Mouse (Mus musculus) stomach, embryonic 15.5 days (tissue): ENCODE results near the gene Phf21a. TPM values are rescaled to one million over a fixed set of nuclear protein-coding genes. Genes with fewer than 3 reads are reported as not detected.
A peak's percentile ranks its signal among the peaks of the same experiment; 100 is the strongest.

ENCODE experiments used
- ATAC-seq: fragments of 200-750 bp; cut with Nextera tagmentation; 2 replicates; pipeline ENCODE4 v1.8.0; 2017; ENCODE audit warnings: low read depth, moderate number of reproducible peaks, moderate TSS enrichment; ENCODE audit not compliant: insufficient read depth, low FRiP score
- H3K27ac ChIP-seq: fragments of 300-500 bp; sonication (generic); 2 replicates; pipeline ENCODE4 v1.5.1; 2015; ENCODE audit warnings: mild to moderate bottlenecking, inconsistent platforms
- H3K27me3 ChIP-seq: fragments of 300-500 bp; sonication (generic); replicated peaks from 2 replicates; pipeline ENCODE4 v1.6.1; 2015; ENCODE audit warnings: inconsistent platforms
- H3K36me3 ChIP-seq: fragments of 300-500 bp; sonication (generic); 2 replicates; pipeline ENCODE4 v1.6.1; 2015; ENCODE audit warnings: inconsistent platforms
- H3K4me1 ChIP-seq: fragments of 300-500 bp; sonication (generic); 2 replicates; pipeline ENCODE4 v1.6.1; 2015; ENCODE audit warnings: inconsistent platforms
- H3K4me2 ChIP-seq: fragments of 300-500 bp; sonication (generic); 2 replicates; pipeline ENCODE4 v1.6.1; 2015; ENCODE audit warnings: mild to moderate bottlenecking, inconsistent platforms
- H3K4me3 ChIP-seq: fragments of 300-500 bp; sonication (generic); replicated peaks from 2 replicates; pipeline ENCODE4 v1.5.1; 2015; ENCODE audit warnings: inconsistent platforms
- H3K9ac ChIP-seq: fragments of 300-500 bp; sonication (generic); 2 replicates; pipeline ENCODE4 v1.6.1; 2015; ENCODE audit warnings: inconsistent platforms
- H3K9me3 ChIP-seq: fragments of 300-500 bp; sonication (generic); 2 replicates; pipeline ENCODE4 v1.6.1; 2016; ENCODE audit warnings: inconsistent platforms
- WGBS: fragments of 180-500 bp; shearing (Covaris S2); methylation state at CpG from one replicate; pipeline ENCODE4 v1.1.7; 2015; 5-methylcytosine and 5-hydroxymethylcytosine counted together
- polyA plus RNA-seq: library from polyadenylated mRNA; unstranded; fragments of >200 nt; fragmentation: Nextera tagmentation; extraction: Ambion mirVana; gene quantifications from 2 replicates; pipeline ENCODE4 v1.2.1, GENCODE M21; 2015

Phf21a gene
- polyA plus RNA-seq, 1 experiment from 2014 or later = 18.8 TPM

DNA sequence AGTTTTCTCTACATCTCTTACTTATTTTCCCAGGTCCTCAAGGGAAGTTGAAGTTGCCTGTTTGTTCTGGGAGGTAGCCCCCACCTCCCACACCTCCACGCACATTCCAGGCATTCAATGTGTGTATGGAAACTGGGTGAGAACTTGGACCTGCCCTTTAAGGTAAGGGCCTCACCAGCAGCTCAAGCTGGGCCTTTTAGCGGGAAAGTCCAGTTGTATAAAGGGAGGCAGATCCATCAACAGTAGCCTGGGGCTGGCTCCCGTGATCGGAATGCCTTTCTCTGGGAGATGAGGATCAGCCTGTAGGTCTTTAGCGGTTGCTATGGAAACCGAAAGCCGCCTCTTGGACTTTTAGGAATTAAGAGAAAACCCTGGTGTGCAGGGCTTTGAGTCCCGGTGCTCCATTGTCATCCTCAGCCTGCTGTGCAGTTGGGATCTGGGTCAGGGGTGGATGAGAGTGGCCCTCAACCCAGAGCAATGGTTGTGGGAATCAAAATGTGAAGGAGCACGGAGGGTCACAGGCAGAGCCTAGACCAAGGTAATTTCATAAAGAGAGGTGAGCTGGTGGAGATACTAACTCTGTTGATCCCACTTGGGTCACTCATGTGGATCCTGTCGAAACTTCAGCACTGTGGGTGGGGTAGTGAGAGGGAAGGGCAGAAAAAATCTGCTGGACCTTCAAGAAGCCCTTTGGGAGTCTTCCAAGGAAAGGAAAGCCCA lies 279.2 kb downstream of the Phf21a start:
- WGBS = 29% methylated on average over 10 of the region's 10 CpGs
- Histone ChIP-seq H3K9ac (no peak overlapping the region), H3K9me3 (no peaks in the 10 kb centered on the region), H3K27me3 (peaks cover 4% of the 10 kb centered on the region; the same call in 1 of the 2 replicates), H3K36me3 (no peaks in the 10 kb centered on the region), H3K4me2 (peak overlapping the region; percentile 84; the same call in 1 of the 2 replicates), H3K4me3 (no peak overlapping the region), H3K4me1 (peaks cover 45% of the 10 kb centered on the region), H3K27ac (peak overlapping the region; percentile 74)
- ATAC-seq = no peak

DNA sequence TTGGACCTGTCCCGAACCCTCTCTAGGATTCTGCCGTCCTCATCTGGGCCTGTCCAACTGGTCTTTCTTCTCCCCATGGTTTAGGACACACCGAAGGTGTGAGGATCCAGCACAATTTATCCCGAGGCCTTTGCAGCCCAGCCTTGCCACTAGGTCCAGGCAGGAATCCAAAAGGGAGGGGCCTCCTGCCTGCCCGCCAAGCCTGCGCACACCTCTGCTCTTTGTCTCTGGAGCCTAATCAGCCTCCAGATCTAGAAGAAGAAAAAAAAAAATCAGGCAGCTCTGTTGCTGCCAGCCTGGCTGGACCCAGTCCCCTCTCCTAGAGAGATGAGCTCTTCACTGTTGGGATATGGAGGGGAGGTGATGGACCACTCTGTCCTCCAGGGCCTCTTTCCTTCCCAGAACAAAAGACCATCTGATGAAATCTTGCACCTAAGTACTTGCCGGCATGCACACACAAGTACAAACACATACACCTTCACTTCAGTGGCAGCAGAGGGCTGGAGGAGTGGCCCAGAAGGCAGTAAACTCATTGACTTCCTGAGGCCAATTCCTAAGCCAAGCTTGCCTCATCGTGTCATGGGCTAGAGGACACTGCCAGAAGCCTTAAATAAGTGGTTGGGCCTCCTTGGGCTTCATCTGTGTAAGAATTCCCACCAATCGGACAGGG lies 280.0 kb downstream of the Phf21a start:
- Histone ChIP-seq H3K9me3 (no peaks in the 10 kb centered on the region), H3K4me3 (no peak overlapping the region), H3K9ac (no peak overlapping the region), H3K27ac (peak overlapping the region; percentile 74), H3K36me3 (no peaks in the 10 kb centered on the region), H3K4me1 (peaks cover 45% of the 10 kb centered on the region), H3K27me3 (peaks cover 4% of the 10 kb centered on the region; the same call in 1 of the 2 replicates), H3K4me2 (no peak overlapping the region)
- ATAC-seq = no peak
- 51% methylated on average over 9 of the region's 9 CpGs for WGBS

DNA sequence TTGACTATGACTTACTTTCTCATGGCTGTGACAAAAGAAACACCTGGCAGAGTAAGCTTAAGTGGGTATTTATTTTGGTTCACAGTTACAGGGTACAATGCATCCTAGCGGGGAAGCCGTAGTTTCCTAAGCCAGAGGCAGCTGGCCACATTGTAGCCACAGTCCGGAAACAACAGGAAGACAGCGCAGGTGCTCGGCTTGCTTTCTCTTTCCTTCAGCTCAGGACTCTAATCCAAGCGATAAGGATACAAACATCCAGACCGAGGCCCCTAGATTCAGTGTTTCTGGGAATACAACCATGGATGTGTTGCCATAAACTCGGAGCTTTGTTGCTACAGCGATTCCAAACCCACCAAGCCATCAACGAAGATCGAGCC lies 280.5 kb downstream of the Phf21a start:
- H3K4me2 ChIP-seq = peak overlapping the region; percentile 88; the same call in 1 of the 2 replicates

DNA sequence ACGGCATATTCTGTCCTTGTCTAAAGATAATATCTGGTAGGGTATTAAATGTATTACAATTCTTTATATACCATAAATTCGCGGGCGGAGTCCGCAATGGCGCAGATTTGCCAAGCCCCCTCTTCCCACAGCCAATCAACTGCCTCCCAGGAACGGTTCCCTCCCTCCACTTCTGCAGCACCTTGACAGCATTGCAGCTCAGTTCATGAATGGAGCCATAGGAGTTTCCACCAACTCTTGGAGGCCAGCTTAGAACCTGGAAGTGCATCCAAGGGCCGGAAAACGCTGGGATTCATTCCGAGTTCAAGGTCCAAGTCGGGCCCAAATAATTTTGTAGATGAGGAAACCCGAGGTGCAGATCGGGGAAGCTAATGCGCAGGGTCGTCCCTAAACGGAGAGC lies 281.6 kb downstream of the Phf21a start, which contains the start of the genes Pex16 and Large2:
TSS of gene Pex16 (plus strand) at position 163 of the 400 bp plus-strand sequence.
TSS of gene Large2 (minus strand) at position 356 of the 400 bp plus-strand sequence.
- H3K4me1 ChIP-seq = peaks cover 45% of the 10 kb centered on the region
- WGBS = under 1% methylated on average over 16 of the region's 16 CpGs
- peak within 1 kb of the TSS; percentile 88 for H3K4me2 ChIP-seq
- H3K36me3 ChIP-seq = peaks cover 15% of the 10 kb centered on the region
- no peak for ATAC-seq
- H3K27ac ChIP-seq = peak within 1 kb of the TSS; percentile 96
- peak within 1 kb of the TSS; percentile 57 for H3K9ac ChIP-seq
- no peaks in the 10 kb centered on the region for H3K9me3 ChIP-seq
- H3K4me3 ChIP-seq = peak within 1 kb of the TSS; percentile 77
- no peaks in the 10 kb centered on the region; the same call in 1 of the 2 replicates for H3K27me3 ChIP-seq

More for the DNA sequence above, 280.5 kb downstream of the Phf21a start:
- H3K27ac ChIP-seq = peak overlapping the region; percentile 74
- H3K9me3 ChIP-seq = no peaks in the 10 kb centered on the region
- no peak overlapping the region for H3K4me3 ChIP-seq
- H3K27me3 ChIP-seq = peaks cover 4% of the 10 kb centered on the region; the same call in 1 of the 2 replicates
- WGBS = 81% methylated on average over 11 of the region's 11 CpGs
- no peak for ATAC-seq
- no peak overlapping the region for H3K9ac ChIP-seq
- peaks cover 45% of the 10 kb centered on the region for H3K4me1 ChIP-seq
- H3K36me3 ChIP-seq = peaks cover 4% of the 10 kb centered on the region; the same call in 1 of the 2 replicates

DNA sequence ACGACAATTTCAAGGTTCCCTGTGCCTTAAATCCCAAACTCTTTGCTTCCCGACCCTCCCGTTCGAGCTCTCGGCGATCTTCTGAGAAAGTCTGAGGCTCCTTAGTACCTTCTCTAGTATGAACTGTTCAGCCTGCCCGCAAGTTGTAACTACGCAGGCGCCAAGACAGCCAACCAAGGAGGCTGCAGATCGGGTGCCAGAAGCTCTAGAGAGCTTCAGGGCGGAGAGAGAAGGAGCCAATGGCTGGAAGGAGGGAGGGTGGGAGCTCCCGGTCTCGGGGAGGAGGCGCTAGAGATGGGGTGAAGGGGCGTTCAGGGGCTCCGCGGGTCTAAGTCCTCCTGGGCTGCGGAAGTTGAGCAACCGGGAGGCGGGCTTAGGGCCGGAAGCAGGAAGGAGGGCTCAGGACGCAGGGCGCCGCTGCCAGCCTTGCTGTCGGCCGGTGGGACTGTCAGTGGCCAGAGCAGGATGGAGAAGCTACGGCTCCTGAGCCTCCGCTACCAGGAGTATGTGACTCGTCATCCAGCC lies 282.2 kb downstream of the Phf21a start:
- Histone ChIP-seq H3K27me3 (no peaks in the 10 kb centered on the region; the same call in 1 of the 2 replicates), H3K4me2 (peak overlapping the region; percentile 88), H3K9ac (peak overlapping the region; percentile 57), H3K4me3 (peak overlapping the region; percentile 77), H3K4me1 (peaks cover 45% of the 10 kb centered on the region), H3K9me3 (no peaks in the 10 kb centered on the region), H3K36me3 (peaks cover 17% of the 10 kb centered on the region), H3K27ac (peak overlapping the region; percentile 96)
- peak; percentile 94 for ATAC-seq
- whole genome bisulfite sequencing = under 1% methylated on average over 29 of the region's 29 CpGs

DNA sequence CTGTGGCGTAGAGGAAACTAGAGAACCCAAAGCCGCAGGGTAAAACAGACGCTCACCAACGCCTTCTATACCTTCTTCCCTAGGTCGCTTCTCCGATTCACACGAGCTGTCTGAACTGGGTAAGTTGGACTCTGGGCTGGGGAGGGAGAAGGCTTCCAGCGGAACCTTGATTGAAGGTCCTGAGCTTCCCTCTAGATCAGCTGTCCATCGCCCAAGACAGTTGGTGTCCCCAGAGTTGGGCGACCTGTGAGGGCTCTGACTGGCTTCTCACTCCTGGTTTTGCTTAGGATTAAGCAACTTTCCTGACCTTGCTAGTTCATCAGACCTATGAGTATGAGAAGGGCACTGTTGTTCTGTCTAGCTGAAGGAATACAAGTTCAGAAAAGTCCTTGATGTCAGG lies 282.9 kb downstream of the Phf21a start:
- 6% methylated on average over 10 of the region's 10 CpGs for WGBS
- H3K36me3 ChIP-seq = peaks cover 18% of the 10 kb centered on the region
- no peaks in the 10 kb centered on the region; the same call in 1 of the 2 replicates for H3K27me3 ChIP-seq
- H3K27ac ChIP-seq = peak overlapping the region; percentile 96; the same call in 1 of the 2 replicates
- H3K9ac ChIP-seq = peak overlapping the region; percentile 57
- H3K4me3 ChIP-seq = peak overlapping the region; percentile 77
- ATAC-seq = no peak
- H3K4me2 ChIP-seq = peak overlapping the region; percentile 88
- no peaks in the 10 kb centered on the region for H3K9me3 ChIP-seq
- peaks cover 45% of the 10 kb centered on the region for H3K4me1 ChIP-seq

DNA sequence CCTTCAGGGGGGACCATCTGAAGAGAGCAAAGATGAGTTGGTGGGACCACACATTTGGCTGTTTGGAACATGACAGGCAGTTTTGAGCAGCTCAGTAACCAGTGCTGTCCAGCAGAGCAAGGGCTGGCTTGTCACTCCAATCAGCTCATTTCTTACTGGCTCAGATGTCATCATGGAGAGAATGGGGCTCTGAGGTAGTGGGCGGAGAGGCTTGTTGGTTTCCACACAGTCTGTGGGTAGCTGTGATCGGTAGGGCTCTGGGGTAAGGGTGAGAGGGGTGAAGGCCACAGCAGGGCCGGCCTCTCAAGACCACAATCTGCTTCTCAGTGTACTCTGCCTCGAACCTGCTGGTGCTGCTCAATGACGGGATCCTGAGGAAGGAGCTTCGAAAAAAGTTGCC lies 283.4 kb downstream of the Phf21a start:
- Histone ChIP-seq H3K4me2 (peak overlapping the region; percentile 88), H3K9me3 (no peaks in the 10 kb centered on the region), H3K4me1 (peaks cover 44% of the 10 kb centered on the region), H3K4me3 (peak overlapping the region; percentile 77), H3K9ac (0 out of 2 replicates have a peak overlapping the region, but pooled peaks have one; percentile 57), H3K27me3 (no peaks in the 10 kb centered on the region; the same call in 1 of the 2 replicates), H3K36me3 (peaks cover 21% of the 10 kb centered on the region), H3K27ac (no peak overlapping the region)
- 82% methylated on average over 6 of the region's 6 CpGs for WGBS
- ATAC-seq = no peak

DNA sequence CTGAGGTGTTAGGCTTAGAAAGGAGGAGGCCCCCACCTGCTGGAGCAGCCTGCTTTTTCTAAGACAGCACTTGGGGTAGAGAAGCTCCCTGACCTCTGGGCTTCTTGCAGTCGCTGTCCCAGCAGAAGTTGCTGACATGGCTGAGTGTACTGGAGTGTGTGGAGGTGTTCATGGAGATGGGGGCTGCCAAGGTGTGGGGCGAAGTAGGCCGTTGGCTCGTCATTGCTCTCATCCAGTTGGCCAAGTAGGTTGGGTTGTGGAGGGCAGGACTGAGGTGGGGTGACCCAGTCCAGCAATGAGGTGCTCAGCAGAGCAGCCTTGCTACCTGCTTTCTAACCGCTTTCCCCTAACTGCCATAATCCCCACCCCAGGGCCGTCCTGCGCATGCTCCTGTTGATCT lies 284.4 kb downstream of the Phf21a start:
- 90% methylated on average over 7 of the region's 7 CpGs for WGBS
- no peak for ATAC-seq
- no peak overlapping the region for H3K27ac ChIP-seq

DNA sequence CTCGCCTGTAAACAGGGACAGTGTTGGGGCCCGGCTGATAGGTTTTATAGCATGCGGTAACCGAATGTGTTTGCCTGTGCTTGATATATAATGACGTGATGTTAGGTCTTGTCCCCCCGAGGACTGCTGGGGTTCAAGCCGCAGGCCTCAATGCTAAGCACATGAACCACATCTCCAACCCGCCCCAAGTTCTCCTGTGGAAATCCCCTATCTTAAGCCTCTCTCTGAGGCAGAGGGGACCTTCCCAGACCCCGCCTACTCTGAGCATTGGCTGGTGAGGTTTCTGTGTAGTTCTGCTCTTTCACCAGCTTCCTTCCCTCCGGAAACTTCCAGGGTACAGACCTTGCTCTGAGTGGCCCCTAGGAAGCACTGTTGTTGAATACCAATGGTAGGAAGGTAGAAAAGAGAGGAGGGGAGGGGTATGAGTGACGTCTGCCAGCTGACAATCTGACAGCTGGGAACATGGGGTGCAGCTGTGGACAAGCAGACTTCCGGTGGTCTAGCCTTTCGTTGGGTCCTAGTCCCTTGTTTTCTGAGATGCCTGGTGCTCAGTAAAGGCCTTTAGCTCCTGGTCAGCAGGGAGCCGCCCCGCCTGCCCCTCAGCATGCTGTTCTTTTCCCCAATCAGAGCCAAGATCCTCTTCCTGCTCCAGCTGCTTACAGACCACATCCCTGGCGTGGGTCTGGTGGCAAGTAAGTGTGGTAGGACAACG lies 287.0 kb downstream of the Phf21a start:
- Histone ChIP-seq H3K36me3 (peaks cover 32% of the 10 kb centered on the region), H3K9me3 (no peaks in the 10 kb centered on the region), H3K4me2 (no peak overlapping the region), H3K9ac (no peak overlapping the region), H3K27ac (no peak overlapping the region), H3K27me3 (no peaks in the 10 kb centered on the region), H3K4me1 (peaks cover 17% of the 10 kb centered on the region), H3K4me3 (no peak overlapping the region)
- ATAC-seq = no peak
- WGBS = 78% methylated on average over 17 of the region's 17 CpGs

More for the DNA sequence above, 284.4 kb downstream of the Phf21a start:
- Histone ChIP-seq H3K4me2 (no peak overlapping the region), H3K9me3 (no peaks in the 10 kb centered on the region), H3K9ac (no peak overlapping the region), H3K4me3 (no peak overlapping the region), H3K27me3 (no peaks in the 10 kb centered on the region), H3K4me1 (peaks cover 33% of the 10 kb centered on the region), H3K36me3 (peaks cover 25% of the 10 kb centered on the region)

DNA sequence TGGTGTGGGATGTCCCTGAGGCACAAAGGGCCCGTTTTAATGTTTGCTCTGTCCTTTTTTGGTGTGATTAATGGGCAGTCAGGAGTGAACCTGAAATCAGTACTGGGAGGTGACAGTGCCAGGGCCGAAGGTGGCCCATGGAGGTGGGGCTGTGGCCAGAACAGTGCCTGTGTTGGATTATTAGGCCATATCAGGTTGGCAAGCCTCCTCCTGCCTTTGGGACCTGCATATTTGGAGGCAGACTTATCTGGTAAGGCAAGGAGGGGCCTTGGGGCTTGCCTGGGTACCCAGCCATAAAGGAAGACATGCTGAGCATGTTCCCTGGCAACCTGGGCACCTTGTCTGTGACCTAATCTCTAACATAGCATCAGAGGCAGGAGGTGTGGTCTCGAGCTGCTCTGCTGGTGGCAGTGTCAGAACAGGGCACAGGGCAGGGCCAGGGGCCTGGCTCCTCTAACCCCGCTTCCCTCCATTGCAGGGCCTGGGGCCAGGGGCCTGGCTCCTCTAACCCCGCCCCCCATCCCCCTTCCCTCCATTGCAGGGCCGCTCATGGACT lies 287.7 kb downstream of the Phf21a start:
- Histone ChIP-seq H3K36me3 (peaks cover 34% of the 10 kb centered on the region), H3K27ac (no peak overlapping the region), H3K4me2 (no peak overlapping the region), H3K4me3 (no peak overlapping the region), H3K9ac (no peak overlapping the region), H3K4me1 (peaks cover 17% of the 10 kb centered on the region), H3K9me3 (no peaks in the 10 kb centered on the region), H3K27me3 (no peaks in the 10 kb centered on the region)
- 61% methylated on average over 6 of the region's 6 CpGs for WGBS
- ATAC-seq = no peak

DNA sequence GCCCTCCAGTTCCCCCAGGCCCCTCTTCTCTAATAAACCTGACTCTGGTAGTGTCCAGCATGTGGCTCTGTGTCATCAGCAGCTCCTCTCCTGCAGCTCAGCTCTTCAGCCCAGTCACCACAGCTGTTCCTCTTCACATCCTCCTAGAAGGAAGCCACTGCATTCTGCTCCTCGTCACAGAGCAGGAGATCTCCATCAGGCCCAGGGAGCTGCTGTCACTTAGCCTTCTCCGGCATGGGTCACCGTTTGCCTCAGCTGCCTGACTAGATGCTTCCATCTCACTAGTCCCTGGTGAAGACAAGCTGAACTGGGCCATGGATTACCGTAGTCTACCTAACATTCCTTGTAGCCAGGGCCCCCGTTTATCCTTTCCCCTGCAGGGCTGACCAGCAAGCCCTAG lies 288.2 kb downstream of the Phf21a start:
- no peak for ATAC-seq
- Histone ChIP-seq H3K4me1 (peaks cover 11% of the 10 kb centered on the region), H3K27me3 (no peaks in the 10 kb centered on the region), H3K9ac (no peak overlapping the region), H3K4me3 (no peak overlapping the region), H3K4me2 (no peak overlapping the region), H3K9me3 (no peaks in the 10 kb centered on the region), H3K27ac (no peak overlapping the region), H3K36me3 (peaks cover 35% of the 10 kb centered on the region)
- 68% methylated on average over 5 of the region's 5 CpGs for WGBS
